Mouse (Mus musculus) forebrain, embryonic 13.5 days (tissue): Measurements from ENCODE around the gene Efna5. TPM values are rescaled to one million over a fixed set of nuclear protein-coding genes. Genes with fewer than 3 reads are reported as not detected.
A peak's percentile ranks its signal among the peaks of the same experiment; 100 is the strongest.

Source experiments
- ATAC-seq: fragments of 200-750 bp; cut with Nextera tagmentation; 2 replicates; pipeline ENCODE4 v1.8.0; 2017
- H3K27ac ChIP-seq: fragments of 300-500 bp; sonication (generic); 2 replicates; pipeline ENCODE4 v1.5.1; 2015; ENCODE audit warnings: inconsistent platforms, mild to moderate bottlenecking, moderate library complexity
- H3K27me3 ChIP-seq: fragments of 300-500 bp; sonication (generic); 2 replicates; pipeline ENCODE4 v1.6.1; 2015; ENCODE audit warnings: mild to moderate bottlenecking, inconsistent platforms
- H3K36me3 ChIP-seq: fragments of 300-500 bp; sonication (generic); 2 replicates; pipeline ENCODE4 v1.6.1; 2015; ENCODE audit warnings: mild to moderate bottlenecking, inconsistent platforms; ENCODE audit not compliant: poor library complexity, severe bottlenecking
- H3K4me1 ChIP-seq: fragments of 300-500 bp; sonication (generic); 2 replicates; pipeline ENCODE4 v1.6.1; 2015; ENCODE audit warnings: inconsistent platforms
- H3K4me2 ChIP-seq: fragments of 300-500 bp; sonication (generic); 2 replicates; pipeline ENCODE4 v1.6.1; 2015; ENCODE audit warnings: inconsistent platforms, mild to moderate bottlenecking, moderate library complexity
- H3K4me3 ChIP-seq: fragments of 300-500 bp; sonication (generic); 2 replicates; pipeline ENCODE4 v1.5.1; 2015; ENCODE audit warnings: mild to moderate bottlenecking, inconsistent platforms
- H3K9ac ChIP-seq: fragments of 300-500 bp; sonication (generic); 2 replicates; pipeline ENCODE4 v1.6.1; 2015; ENCODE audit warnings: mild to moderate bottlenecking, inconsistent platforms
- H3K9me3 ChIP-seq: fragments of 300-500 bp; sonication (generic); replicated peaks from 2 replicates; pipeline ENCODE4 v1.6.1; 2016; ENCODE audit warnings: inconsistent platforms
- WGBS: fragments of 180-500 bp; shearing (Covaris S2); methylation state at CpG from one replicate; pipeline ENCODE4 v1.1.7; 2015; 5-methylcytosine and 5-hydroxymethylcytosine counted together
- polyA plus RNA-seq: library from polyadenylated mRNA; unstranded; fragments of >200 nt; fragmentation: Nextera tagmentation; extraction: Ambion mirVana; gene quantifications from 2 replicates; pipeline ENCODE4 v1.2.1, GENCODE M21; 2015

Efna5 gene
- polyA plus RNA-seq, 1 experiment from 2014 or later = 27.2 TPM

DNA sequence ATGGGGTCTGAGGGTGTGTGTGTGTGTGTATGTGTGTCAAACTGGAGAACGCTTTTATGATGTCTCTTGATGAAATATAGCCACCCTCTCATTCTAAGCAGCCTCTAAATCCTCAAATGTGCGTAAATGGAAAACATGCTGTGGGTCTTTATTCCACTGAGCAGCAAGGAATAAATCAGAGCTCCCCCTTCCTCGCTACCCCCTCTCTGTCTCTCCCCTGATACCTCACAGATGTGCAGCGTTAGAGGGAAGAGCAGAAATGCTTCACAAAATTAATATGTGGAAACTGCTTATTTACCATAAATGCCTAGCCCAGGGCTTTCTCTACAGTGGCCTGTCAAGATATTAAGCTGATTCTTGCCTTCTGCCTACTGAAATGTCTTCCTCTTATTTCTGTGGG, 313.1 kb downstream of the Efna5 start:
- no peak overlapping the region for H3K4me3 ChIP-seq
- no peaks in the 10 kb centered on the region for H3K9me3 ChIP-seq
- no peak overlapping the region for H3K9ac ChIP-seq
- H3K36me3 ChIP-seq = no peaks in the 10 kb centered on the region
- H3K4me1 ChIP-seq = no peaks in the 10 kb centered on the region
- no peak overlapping the region for H3K27ac ChIP-seq
- no peak for ATAC-seq
- 72% methylated on average over 4 of the region's 4 CpGs for WGBS
- H3K4me2 ChIP-seq = no peak overlapping the region
- 0 out of 2 replicates have a peak, but pooled peaks cover 3% of the 10 kb centered on the region for H3K27me3 ChIP-seq

DNA sequence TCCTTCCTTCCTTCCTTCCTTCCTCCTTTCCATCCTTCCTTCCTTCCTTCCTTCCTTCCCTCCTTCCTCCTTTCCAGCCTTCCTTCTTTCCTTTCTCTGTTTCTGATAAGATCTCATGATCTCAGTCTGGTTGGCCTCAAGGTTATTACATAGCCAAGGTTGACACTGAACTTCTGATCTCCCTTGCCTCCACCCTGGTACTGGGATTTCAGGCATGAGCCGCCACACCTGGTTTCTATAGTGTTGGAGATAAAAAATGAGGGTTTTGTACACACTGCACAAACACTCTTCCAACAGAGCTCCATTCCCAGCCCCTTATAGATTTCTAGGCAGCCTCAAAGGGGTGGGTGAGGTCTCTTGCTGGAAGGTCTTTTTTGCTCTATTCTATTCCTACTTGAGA, 315.5 kb downstream of the Efna5 start:
- 88% methylated on average over 1 of the region's 1 CpGs for WGBS
- no peaks in the 10 kb centered on the region for H3K36me3 ChIP-seq
- no peak for ATAC-seq
- H3K27ac ChIP-seq = no peak overlapping the region
- H3K4me2 ChIP-seq = no peak overlapping the region
- no peaks in the 10 kb centered on the region for H3K4me1 ChIP-seq
- no peak overlapping the region for H3K9ac ChIP-seq
- no peaks in the 10 kb centered on the region for H3K9me3 ChIP-seq
- 0 out of 2 replicates have a peak, but pooled peaks cover 3% of the 10 kb centered on the region for H3K27me3 ChIP-seq
- H3K4me3 ChIP-seq = no peak overlapping the region

DNA sequence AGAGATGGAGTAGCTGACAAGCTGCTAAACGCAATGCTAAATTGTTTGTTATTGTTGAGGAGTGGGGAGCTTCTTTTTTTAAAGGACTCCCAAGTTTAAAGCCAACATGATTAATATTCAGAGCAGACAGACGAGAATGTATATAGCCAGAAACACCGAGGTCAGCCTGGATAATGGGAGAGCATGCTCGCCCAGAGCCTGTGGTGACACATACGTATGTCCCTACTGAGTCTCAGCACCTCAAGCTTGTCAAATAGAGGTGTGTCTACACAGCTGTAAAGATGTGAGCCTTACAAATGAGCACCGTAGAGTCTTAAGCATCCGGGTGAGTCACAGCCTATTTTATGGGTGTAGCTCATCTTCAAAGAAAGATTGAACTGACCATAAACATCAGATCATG, 318.7 kb downstream of the Efna5 start:
- Histone ChIP-seq H3K36me3 (no peaks in the 10 kb centered on the region), H3K9ac (no peak overlapping the region), H3K4me1 (peaks cover 2% of the 10 kb centered on the region), H3K27me3 (no peaks in the 10 kb centered on the region), H3K4me3 (no peak overlapping the region), H3K9me3 (no peaks in the 10 kb centered on the region), H3K4me2 (no peak overlapping the region), H3K27ac (no peak overlapping the region)
- ATAC-seq = no peak
- WGBS = 75% methylated on average over 7 of the region's 7 CpGs

DNA sequence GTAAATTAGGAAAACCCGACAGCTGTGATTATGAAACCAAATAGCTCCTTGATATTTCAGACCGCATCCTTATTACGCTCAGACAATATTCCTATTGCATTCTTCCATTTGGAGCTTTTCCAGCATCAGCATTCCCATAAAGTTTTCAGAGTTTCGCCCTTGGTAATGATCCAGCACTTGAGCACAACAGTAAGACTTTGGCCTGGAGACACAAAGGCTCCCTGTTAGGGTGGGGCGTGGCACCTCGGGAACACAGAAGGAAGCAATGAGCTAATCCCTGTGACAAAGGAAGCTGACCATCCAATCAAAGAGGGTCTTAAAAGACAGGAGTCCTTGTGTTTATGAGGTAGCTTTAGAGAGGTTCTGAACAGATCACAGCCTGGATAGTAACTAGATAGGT, 323.9 kb downstream of the Efna5 start:
- ATAC-seq = peak; percentile 51; the same call in 1 of the 2 replicates
- H3K36me3 ChIP-seq = no peaks in the 10 kb centered on the region
- no peak overlapping the region for H3K4me2 ChIP-seq
- 35% methylated on average over 6 of the region's 6 CpGs for WGBS
- H3K4me1 ChIP-seq = peaks cover 7% of the 10 kb centered on the region
- no peak overlapping the region for H3K9ac ChIP-seq
- H3K9me3 ChIP-seq = no peaks in the 10 kb centered on the region
- H3K27ac ChIP-seq = no peak overlapping the region
- no peak overlapping the region for H3K4me3 ChIP-seq
- no peaks in the 10 kb centered on the region for H3K27me3 ChIP-seq
